Mouse (Mus musculus) neural tube, embryonic 12.5 days (tissue): ENCODE results near the gene Dennd4a. TPM values are rescaled to one million over a fixed set of nuclear protein-coding genes. Genes with fewer than 3 reads are reported as not detected.

Experiments used
- ATAC-seq: fragments of 200-750 bp; cut with Nextera tagmentation; 2 replicates; pipeline ENCODE4 v1.8.0; 2017; ENCODE audit warnings: low read depth, mild to moderate bottlenecking, moderate TSS enrichment, moderate library complexity; ENCODE audit not compliant: low FRiP score
- H3K27ac ChIP-seq: fragments of 300-500 bp; sonication (generic); 2 replicates; pipeline ENCODE4 v1.5.1; 2016
- H3K27me3 ChIP-seq: fragments of 300-500 bp; sonication (generic); replicated peaks from 2 replicates; pipeline ENCODE4 v1.6.1; 2016; ENCODE audit warnings: mild to moderate bottlenecking
- H3K36me3 ChIP-seq: fragments of 300-500 bp; sonication (generic); 2 replicates; pipeline ENCODE4 v1.6.1; 2016; ENCODE audit warnings: mild to moderate bottlenecking
- H3K4me1 ChIP-seq: fragments of 300-500 bp; sonication (generic); 2 replicates; pipeline ENCODE4 v1.6.1; 2016
- H3K4me2 ChIP-seq: fragments of 300-500 bp; sonication (generic); replicated peaks from 2 replicates; pipeline ENCODE4 v1.6.1; 2016; ENCODE audit warnings: mild to moderate bottlenecking
- H3K4me3 ChIP-seq: fragments of 300-500 bp; sonication (generic); 2 replicates; pipeline ENCODE4 v1.5.1; 2016
- H3K9ac ChIP-seq: fragments of 300-500 bp; sonication (generic); 2 replicates; pipeline ENCODE4 v1.6.1; 2016; ENCODE audit warnings: mild to moderate bottlenecking
- H3K9me3 ChIP-seq: fragments of 300-500 bp; sonication (generic); 2 replicates; pipeline ENCODE4 v1.6.1; 2016; ENCODE audit warnings: mild to moderate bottlenecking
- WGBS: fragments of 180-500 bp; shearing (Covaris S2); methylation state at CpG from one replicate; pipeline ENCODE4 v1.1.7; 2016; 5-methylcytosine and 5-hydroxymethylcytosine counted together
- polyA plus RNA-seq: library from polyadenylated mRNA; unstranded; fragments of >200 nt; fragmentation: Nextera tagmentation; extraction: Ambion mirVana; gene quantifications from 2 replicates; pipeline ENCODE4 v1.2.1, GENCODE M21; 2016

Gene Dennd4a
- polyA plus RNA-seq, 1 experiment from 2014 or later = 11.0 TPM

GRCm38 (mm10) chr9:64775491-64775890, 35.6 kb upstream of the Dennd4a start:
- Histone ChIP-seq H3K4me3 (no peak overlapping the region), H3K9me3 (no peaks in the 10 kb centered on the region), H3K4me2 (no peak overlapping the region), H3K27ac (no peak overlapping the region), H3K27me3 (no peaks in the 10 kb centered on the region), H3K9ac (no peak overlapping the region), H3K36me3 (no peaks in the 10 kb centered on the region), H3K4me1 (peaks cover 17% of the 10 kb centered on the region; the same call in 1 of the 2 replicates)
- ATAC-seq = no peak
- WGBS = 80% methylated on average over 4 of the region's 4 CpGs

DNA sequence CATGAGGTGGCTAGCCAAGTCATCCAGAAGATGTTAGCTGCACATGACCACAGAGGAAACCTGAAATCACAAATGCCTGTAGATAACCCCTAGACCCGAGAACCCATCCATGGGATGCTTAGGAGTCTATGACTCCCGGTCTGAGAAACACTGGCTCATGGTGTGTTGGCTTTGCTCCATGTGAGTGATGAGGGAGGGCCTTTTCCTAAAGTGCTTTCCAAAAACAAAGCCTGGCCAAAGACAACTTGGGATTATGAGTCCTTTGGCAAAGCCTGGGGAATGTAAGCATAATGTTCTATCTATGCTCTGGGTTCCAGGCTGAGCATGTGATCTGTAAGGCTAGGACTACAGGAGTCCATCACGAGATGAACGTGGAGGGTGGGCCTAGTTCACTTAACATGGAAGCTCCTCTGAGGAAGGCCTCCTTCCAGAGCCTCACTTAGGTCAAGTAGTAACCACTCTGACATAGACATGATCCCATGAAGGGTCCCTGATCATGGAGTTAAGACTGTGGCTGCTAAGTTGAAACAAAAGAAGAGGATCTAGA, 33.6 kb upstream of the Dennd4a start:
- Histone ChIP-seq H3K27me3 (no peaks in the 10 kb centered on the region), H3K27ac (no peak overlapping the region), H3K9me3 (no peaks in the 10 kb centered on the region), H3K4me1 (peaks cover 11% of the 10 kb centered on the region; the same call in 1 of the 2 replicates), H3K36me3 (no peaks in the 10 kb centered on the region), H3K4me3 (no peak overlapping the region), H3K9ac (no peak overlapping the region), H3K4me2 (no peak overlapping the region)
- ATAC-seq = no peak
- 90% methylated on average over 4 of the region's 4 CpGs for WGBS

DNA sequence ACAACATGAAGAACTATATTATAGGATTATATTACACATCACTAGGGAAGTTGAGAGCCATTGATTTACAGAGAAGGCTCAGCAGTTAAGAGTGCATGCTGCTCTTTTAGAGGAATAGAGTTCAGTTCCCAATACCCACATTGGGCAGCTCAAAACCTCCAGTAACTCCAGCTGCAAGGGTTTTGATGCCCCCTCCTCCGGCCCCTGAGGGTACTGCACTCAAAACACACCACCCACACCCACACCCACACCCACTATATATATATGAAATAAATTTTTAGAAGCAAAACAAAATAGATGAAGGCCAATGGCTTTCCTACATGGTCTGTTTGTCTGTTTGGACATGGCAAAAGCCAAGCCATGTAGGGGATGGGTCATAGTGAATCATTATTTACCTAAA, 33.0 kb upstream of the Dennd4a start:
- 86% methylated on average over 1 of the region's 1 CpGs for WGBS
- Histone ChIP-seq H3K4me3 (no peak overlapping the region), H3K4me1 (peaks cover 11% of the 10 kb centered on the region; the same call in 1 of the 2 replicates), H3K9me3 (no peaks in the 10 kb centered on the region), H3K4me2 (no peak overlapping the region), H3K27ac (no peak overlapping the region), H3K27me3 (no peaks in the 10 kb centered on the region), H3K9ac (no peak overlapping the region), H3K36me3 (no peaks in the 10 kb centered on the region)
- no peak for ATAC-seq

DNA sequence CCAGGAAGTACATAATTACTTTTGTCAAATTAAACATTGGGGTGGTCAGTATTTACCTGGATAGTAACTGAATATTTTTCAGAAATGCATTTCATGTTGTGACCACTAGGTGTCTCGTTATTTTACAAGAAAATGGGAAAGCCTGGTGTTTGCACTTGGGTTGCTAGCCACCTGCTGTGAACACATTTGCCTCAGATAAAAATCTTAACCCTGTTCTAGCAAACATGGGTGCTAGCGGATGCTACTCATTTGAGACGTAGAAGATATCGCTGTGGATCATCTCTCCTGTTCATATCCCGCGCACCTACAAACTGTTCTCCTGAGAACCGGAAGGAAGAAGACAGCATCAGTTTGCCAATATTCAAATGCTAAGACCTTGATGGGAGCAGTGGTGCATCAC, 31.5 kb upstream of the Dennd4a start:
- Histone ChIP-seq H3K9ac (no peak overlapping the region), H3K27me3 (no peaks in the 10 kb centered on the region), H3K36me3 (no peaks in the 10 kb centered on the region), H3K9me3 (no peaks in the 10 kb centered on the region), H3K27ac (no peak overlapping the region), H3K4me1 (peaks cover 5% of the 10 kb centered on the region; the same call in 1 of the 2 replicates), H3K4me3 (no peak overlapping the region), H3K4me2 (no peak overlapping the region)
- WGBS = 48% methylated on average over 7 of the region's 7 CpGs
- no peak for ATAC-seq

DNA sequence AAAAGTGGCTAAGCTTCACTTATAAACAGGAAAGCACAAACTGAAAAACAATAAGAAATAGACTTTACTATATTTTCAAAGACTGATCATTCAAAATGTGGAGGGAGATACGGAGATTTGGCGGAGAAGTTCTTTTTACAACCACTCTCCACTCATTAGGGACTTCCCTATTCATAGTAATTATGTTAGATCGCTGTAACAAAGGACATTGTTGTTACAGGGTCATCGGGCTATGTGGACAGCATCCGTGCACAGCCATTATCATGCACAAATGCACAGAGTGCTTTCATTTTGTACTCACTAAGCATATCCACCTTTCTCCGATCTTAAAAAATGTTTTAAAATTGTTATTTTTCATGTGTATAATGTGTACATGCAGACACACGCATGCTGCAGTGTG, 27.6 kb upstream of the Dennd4a start:
- no peak for ATAC-seq
- H3K36me3 ChIP-seq = no peaks in the 10 kb centered on the region
- 68% methylated on average over 7 of the region's 7 CpGs for WGBS

DNA sequence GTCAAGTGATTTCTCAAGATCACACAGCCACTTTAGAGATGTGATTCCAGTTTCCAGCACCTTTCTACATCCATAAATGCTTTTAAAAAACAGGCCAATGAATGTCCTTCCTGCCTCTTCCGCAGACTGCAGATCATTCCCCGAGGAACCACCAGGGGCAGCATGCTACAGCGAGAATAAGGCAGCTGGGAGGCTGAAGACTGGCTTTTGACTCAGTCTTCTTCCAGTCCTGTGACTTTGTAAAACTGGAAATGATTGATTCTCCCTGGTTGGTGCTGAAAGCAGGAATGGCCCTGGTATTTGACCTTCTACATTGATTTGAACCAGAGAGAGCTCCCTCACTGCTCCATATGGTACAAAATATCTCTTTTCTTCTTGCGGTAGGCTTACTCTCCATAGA, 26.3 kb upstream of the Dennd4a start:
- Histone ChIP-seq H3K27me3 (no peaks in the 10 kb centered on the region), H3K9me3 (no peaks in the 10 kb centered on the region), H3K9ac (no peak overlapping the region), H3K4me2 (no peak overlapping the region), H3K36me3 (no peaks in the 10 kb centered on the region), H3K4me3 (no peak overlapping the region), H3K27ac (no peak overlapping the region), H3K4me1 (no peaks in the 10 kb centered on the region)
- ATAC-seq = no peak
- 33% methylated on average over 4 of the region's 4 CpGs for WGBS

More for the DNA sequence above, 27.6 kb upstream of the Dennd4a start:
- H3K27me3 ChIP-seq = no peaks in the 10 kb centered on the region
- no peak overlapping the region for H3K9ac ChIP-seq
- H3K4me3 ChIP-seq = no peak overlapping the region
- H3K27ac ChIP-seq = no peak overlapping the region
- no peak overlapping the region for H3K4me2 ChIP-seq
- H3K4me1 ChIP-seq = no peaks in the 10 kb centered on the region
- H3K9me3 ChIP-seq = no peaks in the 10 kb centered on the region

DNA sequence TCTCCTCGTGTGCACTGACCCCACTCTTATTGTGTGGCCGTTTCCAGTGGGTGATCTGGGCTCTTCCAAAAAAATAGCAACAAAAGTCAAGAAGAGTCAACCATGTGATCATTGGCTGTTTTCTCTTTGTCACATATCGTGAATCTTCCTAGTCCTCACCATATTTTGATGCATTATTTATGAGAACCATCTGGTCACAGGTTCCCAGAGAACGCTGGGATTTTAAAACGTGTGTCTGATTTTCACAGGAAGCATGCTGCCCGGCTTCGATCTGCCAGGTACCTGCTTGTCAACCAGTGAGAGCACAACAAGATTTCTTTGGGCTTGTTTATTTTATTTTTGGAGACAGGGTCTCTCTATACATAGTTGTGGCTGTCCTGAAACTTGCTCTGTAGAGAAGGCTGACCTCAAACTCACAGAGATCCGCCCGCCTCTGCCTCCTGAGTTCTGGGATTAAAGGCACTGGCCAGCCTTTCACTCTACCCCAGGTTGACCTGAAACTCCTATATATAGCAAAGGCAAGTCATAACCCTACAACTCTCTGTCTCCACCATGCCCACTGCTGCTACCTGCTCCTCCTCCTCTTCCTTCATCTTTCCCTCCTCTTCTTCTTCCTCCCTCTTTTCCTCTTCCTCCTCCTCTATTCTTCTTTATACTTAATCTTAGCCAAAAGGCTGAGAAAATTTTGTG, 24.8 kb upstream of the Dennd4a start:
- Histone ChIP-seq H3K4me3 (no peak overlapping the region), H3K27me3 (no peaks in the 10 kb centered on the region), H3K27ac (no peak overlapping the region), H3K4me2 (no peak overlapping the region), H3K9me3 (no peaks in the 10 kb centered on the region), H3K9ac (no peak overlapping the region), H3K36me3 (no peaks in the 10 kb centered on the region), H3K4me1 (no peaks in the 10 kb centered on the region)
- no peak for ATAC-seq
- WGBS = 78% methylated on average over 9 of the region's 9 CpGs

DNA sequence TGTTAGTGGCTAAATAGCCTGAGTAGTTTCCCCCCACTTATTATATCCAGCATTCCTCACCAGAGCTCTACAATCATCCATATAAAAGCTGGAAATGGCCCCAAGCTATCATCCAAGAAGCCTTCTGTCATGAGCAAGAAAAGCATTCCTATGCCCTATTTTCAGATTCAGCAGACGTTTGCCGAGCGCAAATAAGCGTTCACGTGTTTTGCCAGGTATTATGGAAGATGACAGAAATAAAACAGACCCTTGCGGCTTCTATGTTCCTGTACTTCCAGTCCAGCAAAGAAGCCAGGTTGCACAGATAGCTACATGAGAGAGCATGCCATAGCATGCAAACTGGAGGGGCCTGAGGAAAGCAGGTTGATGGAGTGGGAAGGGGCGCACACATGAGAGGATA, 23.1 kb upstream of the Dennd4a start:
- H3K4me2 ChIP-seq = no peak overlapping the region
- H3K9me3 ChIP-seq = no peaks in the 10 kb centered on the region
- no peak overlapping the region for H3K4me3 ChIP-seq
- WGBS = 92% methylated on average over 7 of the region's 7 CpGs
- no peaks in the 10 kb centered on the region for H3K27me3 ChIP-seq
- no peak overlapping the region for H3K27ac ChIP-seq
- no peaks in the 10 kb centered on the region for H3K36me3 ChIP-seq
- ATAC-seq = no peak
- no peaks in the 10 kb centered on the region for H3K4me1 ChIP-seq
- no peak overlapping the region for H3K9ac ChIP-seq

- ATAC-seq = no peak
- Histone ChIP-seq H3K9me3 (no peaks in the 10 kb centered on the region), H3K9ac (no peak overlapping the region), H3K36me3 (no peaks in the 10 kb centered on the region), H3K4me1 (no peaks in the 10 kb centered on the region), H3K4me2 (no peak overlapping the region), H3K4me3 (no peak overlapping the region), H3K27me3 (no peaks in the 10 kb centered on the region), H3K27ac (no peak overlapping the region)
- 84% methylated on average over 13 of the region's 13 CpGs for WGBS
Observed at GRCm38 (mm10) chr9:64789341-64789761, 21.8 kb upstream of the Dennd4a start.

- Histone ChIP-seq H3K36me3 (no peaks in the 10 kb centered on the region), H3K4me2 (no peak overlapping the region), H3K27me3 (no peaks in the 10 kb centered on the region), H3K27ac (no peak overlapping the region), H3K9ac (no peak overlapping the region), H3K4me3 (no peak overlapping the region), H3K9me3 (no peaks in the 10 kb centered on the region), H3K4me1 (no peaks in the 10 kb centered on the region)
- WGBS = 84% methylated on average over 10 of the region's 10 CpGs
- no peak for ATAC-seq
Observed at GRCm38 (mm10) chr9:64789887-64790400, 21.2 kb upstream of the Dennd4a start.

DNA sequence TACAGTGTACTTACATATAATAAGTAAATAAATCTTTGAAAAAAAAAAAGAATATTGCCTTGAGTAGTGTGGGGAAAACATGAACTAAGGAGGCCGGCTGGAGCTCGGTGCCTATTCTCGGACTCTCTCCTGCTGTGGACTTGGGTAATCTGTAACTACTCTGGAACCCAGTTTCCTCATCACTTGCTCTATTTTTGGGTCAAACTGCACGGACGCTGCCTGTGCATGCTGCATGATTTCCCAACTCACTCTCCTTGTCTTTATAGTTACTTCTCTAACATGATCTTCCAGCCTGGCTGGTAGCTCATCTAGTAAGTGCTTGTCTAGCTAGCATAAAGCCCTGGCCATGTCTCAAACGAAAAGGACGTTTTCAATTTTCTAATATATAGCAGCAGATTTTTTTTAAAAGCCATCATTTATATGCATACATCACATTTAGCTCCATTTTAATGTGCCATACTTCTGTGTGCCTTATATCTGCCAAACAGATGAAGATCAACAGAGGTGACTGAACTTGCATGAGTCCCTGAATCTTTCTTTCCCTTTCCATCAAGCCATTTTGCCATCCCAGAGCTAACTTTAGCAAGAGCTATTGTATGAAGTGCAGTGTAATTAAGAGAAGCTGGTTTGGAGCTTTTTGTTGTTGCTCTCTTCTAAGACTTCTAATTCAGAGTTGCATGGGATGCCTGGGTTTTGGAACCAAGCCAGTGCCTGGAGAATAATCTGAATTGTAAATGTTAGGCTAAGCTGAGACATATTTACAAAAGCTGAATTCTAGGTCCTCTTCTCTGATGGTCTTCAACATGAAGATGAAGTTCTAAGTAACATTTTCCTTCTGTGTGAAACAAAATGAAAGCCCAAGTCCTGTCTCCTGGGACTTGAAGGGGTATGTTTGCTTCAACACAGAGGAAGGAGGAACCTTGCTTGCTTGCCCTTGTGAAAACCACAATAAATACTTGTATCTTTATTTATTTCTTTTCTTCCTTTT, 20.2 kb upstream of the Dennd4a start:
- Histone ChIP-seq H3K27ac (no peak overlapping the region), H3K27me3 (no peaks in the 10 kb centered on the region), H3K4me3 (no peak overlapping the region), H3K4me1 (no peaks in the 10 kb centered on the region), H3K4me2 (no peak overlapping the region), H3K9ac (no peak overlapping the region), H3K36me3 (no peaks in the 10 kb centered on the region), H3K9me3 (no peaks in the 10 kb centered on the region)
- ATAC-seq = no peak
- WGBS = 91% methylated on average over 7 of the region's 7 CpGs

DNA sequence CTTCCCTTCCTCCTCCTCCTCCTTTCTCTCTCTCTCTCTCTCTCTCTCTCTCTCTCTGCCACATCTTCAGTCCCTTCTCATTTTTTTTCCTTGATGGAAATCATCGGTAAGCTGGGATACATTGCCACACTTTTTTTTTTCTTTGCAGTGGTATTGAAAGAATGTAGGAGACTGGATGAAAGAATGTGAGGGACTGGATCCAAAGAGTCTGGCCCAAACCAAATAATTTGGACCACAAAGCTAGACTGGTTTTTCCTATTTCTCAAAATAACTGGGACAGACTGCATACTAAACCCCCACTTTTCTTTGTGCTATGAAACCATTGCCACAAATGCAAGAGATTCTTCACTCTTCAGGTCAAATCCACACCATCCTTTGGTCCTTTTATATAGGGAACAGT, 19.5 kb upstream of the Dennd4a start:
- Histone ChIP-seq H3K36me3 (no peaks in the 10 kb centered on the region), H3K4me1 (no peaks in the 10 kb centered on the region), H3K27me3 (no peaks in the 10 kb centered on the region), H3K4me2 (no peak overlapping the region), H3K4me3 (no peak overlapping the region), H3K27ac (no peak overlapping the region), H3K9ac (no peak overlapping the region), H3K9me3 (no peaks in the 10 kb centered on the region)
- WGBS = 90% methylated on average over 1 of the region's 1 CpGs
- no peak for ATAC-seq
